Mouse (Mus musculus) testis, adult 2 months (tissue): Measurements from ENCODE around the gene Clasp1. TPM values are rescaled to one million over a fixed set of nuclear protein-coding genes. Genes with fewer than 3 reads are reported as not detected.

Source experiments
- H3K27ac ChIP-seq: fragments of 200-500 bp; 2 replicates; pipeline ENCODE4 v1.5.1; 2012; ENCODE audit warnings: low read depth, low read length; ENCODE audit not compliant: control insufficient read depth, insufficient read depth
- H3K27me3 ChIP-seq: fragments of 200-500 bp; 2 replicates; pipeline ENCODE4 v1.6.1; 2012; ENCODE audit warnings: mild to moderate bottlenecking, low read length, moderate library complexity; ENCODE audit not compliant: control insufficient read depth, insufficient read depth
- H3K36me3 ChIP-seq: fragments of 200-500 bp; 2 replicates; pipeline ENCODE4 v1.6.1; 2012; ENCODE audit warnings: mild to moderate bottlenecking, low read length; ENCODE audit not compliant: control insufficient read depth, insufficient read depth
- H3K4me1 ChIP-seq: fragments of 200-500 bp; 2 replicates; pipeline ENCODE4 v1.6.1; 2012; ENCODE audit warnings: low read length; ENCODE audit not compliant: control insufficient read depth, insufficient read depth
- H3K4me3 ChIP-seq: fragments of 200-500 bp; 2 replicates; pipeline ENCODE4 v1.5.1; 2012; ENCODE audit warnings: low read depth, mild to moderate bottlenecking, low read length, moderate library complexity, mixed read lengths; ENCODE audit not compliant: control insufficient read depth
- CTCF ChIP-seq: fragments of 200-500 bp; IDR thresholded peaks from 2 replicates; pipeline ENCODE4 v1.5.1; 2012; ENCODE audit warnings: low read depth, mild to moderate bottlenecking, inconsistent platforms, low read length, moderate library complexity; ENCODE audit not compliant: control insufficient read depth, insufficient read depth, insufficient replicate concordance
- POLR2A ChIP-seq: fragments of 200-500 bp; IDR thresholded peaks from 2 replicates; pipeline ENCODE4 v1.6.1; 2012; ENCODE audit warnings: low read depth, mild to moderate bottlenecking, inconsistent platforms, low read length, moderate library complexity; ENCODE audit not compliant: control insufficient read depth
- polyA plus RNA-seq: library from polyadenylated mRNA; depleted of rRNA; stranded (reverse); fragments of >200 nt; gene quantifications from 2 replicates; pipeline ENCODE4 v1.2.3, GENCODE M21; 2012

Gene Clasp1
- polyA plus RNA-seq, 1 experiment = 33.1 TPM

DNA sequence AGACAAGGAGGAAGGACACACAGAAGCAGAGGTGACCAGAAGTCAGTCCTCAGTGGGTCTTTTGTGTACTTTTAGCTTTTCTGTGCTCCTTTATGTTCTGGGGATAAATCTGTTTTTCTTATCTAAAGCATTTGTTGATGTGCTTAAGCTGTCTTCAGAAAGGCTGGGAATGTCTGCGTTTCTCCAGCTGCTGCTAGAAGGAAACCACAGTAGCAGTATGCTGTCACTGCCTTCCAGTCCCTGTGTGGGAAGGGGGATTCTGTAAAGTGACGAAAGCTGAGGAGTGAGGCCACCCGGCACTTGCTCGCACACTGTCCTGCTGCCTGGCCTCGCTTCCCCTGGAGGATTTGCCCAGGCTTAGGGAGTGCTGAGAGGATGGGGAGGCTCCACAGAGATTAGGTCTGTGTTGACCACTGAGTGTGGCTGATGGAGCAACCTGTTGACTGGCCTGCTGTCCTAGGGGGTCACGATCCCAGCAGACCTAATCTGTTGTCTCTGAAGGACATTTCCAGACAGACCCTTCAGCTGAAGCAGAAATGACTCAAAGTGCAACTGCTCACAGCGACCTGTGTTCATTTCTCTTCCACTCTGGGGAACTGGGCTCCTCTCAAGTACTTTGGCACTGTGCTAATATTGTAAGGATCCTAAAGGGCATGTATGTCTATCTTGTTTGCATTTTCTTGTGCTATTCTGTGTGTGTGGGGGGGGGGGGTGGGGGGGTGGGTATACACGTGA is 93.6 kb downstream of the Clasp1 start:
- no peak overlapping the region for H3K27ac ChIP-seq
- TF ChIP-seq CTCF = no peak
- no peak for TF ChIP-seq POLR2A
- H3K27me3 ChIP-seq = no peaks in the 10 kb centered on the region
- H3K4me1 ChIP-seq = no peaks in the 10 kb centered on the region
- H3K4me3 ChIP-seq = no peak overlapping the region
- H3K36me3 ChIP-seq = no peaks in the 10 kb centered on the region

DNA sequence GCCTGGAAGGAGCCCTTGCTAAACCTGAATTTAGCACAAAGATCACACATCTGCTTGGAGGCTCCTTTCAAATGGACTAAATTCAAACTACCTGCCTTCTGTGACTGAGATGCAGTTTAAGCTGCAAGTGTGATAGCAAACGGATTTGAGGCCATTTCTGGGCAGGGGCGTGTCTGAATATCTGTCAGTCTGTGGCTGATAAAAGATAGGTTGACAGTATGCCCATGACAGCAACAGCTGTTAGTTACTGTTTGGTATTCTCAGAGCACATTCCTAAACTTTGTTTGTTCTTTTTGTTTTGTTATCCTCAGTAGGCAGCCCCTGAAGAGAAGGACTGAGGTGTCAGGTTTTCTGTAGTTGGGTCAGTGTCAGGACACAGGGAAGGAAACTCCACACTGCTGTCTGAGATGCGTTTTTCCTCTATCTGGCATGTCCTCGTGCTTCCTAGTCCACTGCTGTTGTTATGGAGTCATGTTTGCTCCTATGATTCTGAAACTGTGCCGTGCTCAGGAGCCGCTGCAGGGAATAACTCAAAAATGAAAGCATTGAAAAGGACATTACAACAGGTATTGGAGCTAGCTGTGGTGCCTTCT is 94.7 kb downstream of the Clasp1 start:
- Histone ChIP-seq H3K27ac (no peak overlapping the region), H3K27me3 (no peaks in the 10 kb centered on the region), H3K4me1 (no peaks in the 10 kb centered on the region), H3K4me3 (no peak overlapping the region), H3K36me3 (no peaks in the 10 kb centered on the region)
- TF ChIP-seq CTCF (no peak), POLR2A (no peak)

DNA sequence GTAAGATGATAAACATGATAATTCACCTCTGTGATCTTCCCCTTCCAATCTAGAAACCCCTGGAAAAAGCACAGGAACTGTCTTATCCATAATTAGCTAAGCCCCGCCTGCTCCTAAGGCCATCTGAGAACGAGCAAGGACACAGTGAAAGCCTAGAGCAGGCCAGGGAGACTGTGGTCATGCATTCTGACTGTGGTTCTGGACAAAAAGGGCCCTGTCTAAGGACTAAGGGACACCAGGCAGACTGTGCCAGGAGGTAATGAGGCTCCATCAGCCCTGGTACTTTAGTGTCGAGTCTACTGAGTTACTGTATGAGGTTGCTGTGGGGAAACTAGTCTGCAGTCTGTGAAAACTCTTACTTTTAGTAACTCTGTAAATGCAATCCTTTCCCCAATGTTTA is 96.7 kb downstream of the Clasp1 start:
- H3K4me1 ChIP-seq = no peaks in the 10 kb centered on the region
- 0 out of 2 replicates have a peak overlapping the region, but pooled peaks have one; percentile 25 for H3K27ac ChIP-seq
- H3K4me3 ChIP-seq = no peak overlapping the region
- H3K27me3 ChIP-seq = no peaks in the 10 kb centered on the region
- no peaks in the 10 kb centered on the region for H3K36me3 ChIP-seq
- TF ChIP-seq POLR2A (no peak), CTCF (no peak)

DNA sequence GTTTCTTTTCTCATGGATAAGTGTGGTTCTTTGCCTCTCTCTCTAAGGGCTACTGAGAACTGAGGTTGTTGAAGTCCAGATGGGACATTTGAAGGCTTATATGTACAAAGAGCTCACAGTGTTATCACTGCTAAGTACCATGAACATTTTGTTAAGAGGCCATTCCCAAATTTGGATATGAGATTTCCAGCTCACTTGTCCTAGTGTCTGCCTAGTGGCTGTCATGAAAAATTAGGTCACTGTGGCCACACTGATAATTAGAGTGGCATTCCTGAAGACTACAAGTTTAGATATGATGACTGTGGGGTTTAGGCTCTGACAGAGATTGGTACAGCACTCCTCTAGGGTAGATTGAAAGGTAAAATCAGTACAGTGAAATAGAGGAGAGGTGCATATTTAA is 97.2 kb downstream of the Clasp1 start:
- Histone ChIP-seq H3K4me3 (no peak overlapping the region), H3K36me3 (no peaks in the 10 kb centered on the region), H3K27ac (no peak overlapping the region), H3K4me1 (no peaks in the 10 kb centered on the region), H3K27me3 (no peaks in the 10 kb centered on the region)
- TF ChIP-seq CTCF = no peak
- no peak for TF ChIP-seq POLR2A

DNA sequence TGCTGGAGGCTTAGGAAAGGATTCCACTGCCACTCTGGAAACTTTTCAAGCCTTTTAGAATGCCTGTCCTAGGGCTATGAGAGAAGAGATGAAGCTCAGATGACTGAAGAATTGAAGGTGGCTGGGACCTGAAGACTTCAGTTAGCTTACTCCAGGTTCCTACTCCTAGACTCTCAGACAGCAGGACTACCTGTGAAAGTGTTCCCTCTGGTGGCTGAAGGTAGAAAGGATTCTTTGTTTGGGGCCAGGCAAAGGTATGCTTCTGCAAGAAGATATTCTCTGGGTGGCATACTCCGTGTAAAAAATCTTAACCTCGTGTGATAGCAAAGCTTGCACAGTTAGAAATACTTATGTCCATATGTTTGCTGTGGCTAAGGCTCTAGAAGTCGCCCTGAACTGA is 104.0 kb downstream of the Clasp1 start:
- Histone ChIP-seq H3K36me3 (no peaks in the 10 kb centered on the region), H3K4me3 (no peak overlapping the region), H3K4me1 (no peaks in the 10 kb centered on the region), H3K27ac (no peak overlapping the region), H3K27me3 (no peaks in the 10 kb centered on the region)
- no peak for TF ChIP-seq POLR2A

DNA sequence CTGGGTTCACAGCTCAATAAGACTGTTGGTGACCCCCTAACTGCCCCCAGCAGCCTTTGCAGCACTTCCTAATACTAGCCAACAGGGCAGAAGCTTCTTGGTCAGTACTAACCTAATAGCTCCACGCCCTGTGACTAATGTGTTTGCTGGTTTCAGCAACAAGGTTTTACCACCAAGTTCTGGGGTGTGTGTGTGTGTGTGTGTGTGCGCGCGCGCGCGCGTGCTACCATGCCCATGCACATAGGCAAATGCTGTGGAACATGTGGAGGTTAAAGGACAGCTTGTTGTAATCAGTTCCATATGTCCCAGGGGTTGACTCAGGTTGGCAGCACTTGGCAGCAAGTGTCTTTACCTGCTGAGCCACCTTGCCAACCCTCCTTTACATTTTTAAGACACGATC is 105.7 kb downstream of the Clasp1 start:
- H3K27me3 ChIP-seq = no peaks in the 10 kb centered on the region
- no peak overlapping the region; the same call in none of the 2 replicates for H3K4me3 ChIP-seq
- 0 out of 2 replicates have a peak overlapping the region, but pooled peaks have one; percentile 5 for H3K27ac ChIP-seq
- TF ChIP-seq POLR2A = no peak
- no peak for TF ChIP-seq CTCF
- H3K4me1 ChIP-seq = no peaks in the 10 kb centered on the region
- H3K36me3 ChIP-seq = no peaks in the 10 kb centered on the region

DNA sequence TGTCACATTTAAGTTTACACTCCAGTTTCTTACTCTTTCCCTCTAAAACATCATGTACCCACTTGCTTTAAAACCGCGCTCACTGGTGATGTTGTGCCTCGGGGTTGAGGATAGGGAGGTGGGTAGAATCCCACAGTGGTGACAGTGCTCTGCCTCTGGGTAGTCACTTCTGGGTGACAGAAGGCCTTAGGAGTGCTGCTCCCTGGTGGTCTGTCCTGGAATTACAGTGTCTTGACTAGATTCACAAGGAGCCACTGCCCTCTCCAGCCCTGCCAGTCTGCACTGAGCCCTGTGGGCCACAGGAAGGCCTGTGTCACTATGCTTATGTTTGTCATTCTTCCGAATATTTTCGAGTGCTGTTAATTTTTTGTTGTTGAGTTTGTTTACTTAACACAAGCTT is 109.5 kb downstream of the Clasp1 start:
- no peaks in the 10 kb centered on the region for H3K4me1 ChIP-seq
- no peak overlapping the region; the same call in 1 of the 2 replicates for H3K4me3 ChIP-seq
- TF ChIP-seq POLR2A = no peak
- peak; percentile 86 for TF ChIP-seq CTCF
- H3K27ac ChIP-seq = no peak overlapping the region
- peaks cover 2% of the 10 kb centered on the region for H3K36me3 ChIP-seq
- H3K27me3 ChIP-seq = no peaks in the 10 kb centered on the region

DNA sequence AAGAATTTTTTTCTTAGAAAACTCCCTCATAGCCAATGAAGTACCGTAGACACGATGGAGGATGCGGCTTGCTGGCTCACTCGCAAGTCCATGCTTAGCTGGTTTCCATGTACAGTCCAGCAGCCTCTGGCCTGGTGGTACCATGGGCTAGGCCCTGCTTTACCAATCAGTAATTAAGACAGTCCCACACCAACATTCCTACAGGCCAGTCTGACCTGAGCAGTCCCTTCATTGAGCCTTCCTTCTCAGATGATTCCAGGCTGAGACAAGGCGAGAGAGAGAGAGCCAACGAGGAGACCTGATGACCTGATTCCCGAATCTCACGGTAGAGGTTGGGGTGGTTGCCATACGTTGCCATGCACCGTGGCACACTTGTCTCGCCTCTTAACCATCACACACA is 111.7 kb downstream of the Clasp1 start:
- TF ChIP-seq CTCF = no peak
- TF ChIP-seq POLR2A = no peak
- H3K36me3 ChIP-seq = peaks cover 2% of the 10 kb centered on the region

More for the DNA sequence above, 111.7 kb downstream of the Clasp1 start:
- no peak overlapping the region for H3K4me3 ChIP-seq
- no peaks in the 10 kb centered on the region for H3K4me1 ChIP-seq
- no peaks in the 10 kb centered on the region for H3K27me3 ChIP-seq
- no peak overlapping the region for H3K27ac ChIP-seq
